Mouse (Mus musculus) kidney, adult 18-20 months (tissue): Measurements from ENCODE around the gene Snrpd2.

Experiments used
- DNase-seq: peaks from one replicate; pipeline ENCODE4 v3.0.0; 2021

Snrpd2 gene

GRCm38 (mm10) chr7:19179173-19179572 lies 29.7 kb downstream of the Snrpd2 start:
- DNase-seq = peak; percentile 66

DNA sequence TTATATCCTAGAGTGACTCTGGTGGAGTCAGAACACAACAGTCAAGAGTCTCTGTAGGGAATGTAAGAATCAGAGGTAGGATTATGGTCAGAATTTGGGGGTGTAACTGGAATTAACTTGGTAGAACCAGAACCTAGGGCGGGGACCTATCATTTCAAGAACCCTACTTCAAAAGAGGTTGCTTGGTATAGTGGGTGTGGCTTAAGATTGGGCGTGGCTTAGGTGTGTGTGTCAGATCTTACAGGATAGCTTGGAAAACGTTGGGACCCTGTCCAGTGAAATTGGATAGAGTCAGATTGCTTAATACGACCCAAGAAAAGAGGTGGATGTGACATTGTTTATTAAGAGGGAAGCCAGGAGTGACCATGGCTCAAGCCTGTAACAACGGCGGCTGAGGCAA lies 30.4 kb downstream of the Snrpd2 start:
- DNase-seq = no peak

GRCm38 (mm10) chr7:19180862-19181429 lies 31.4 kb downstream of the Snrpd2 start:
- peak; percentile 58 for DNase-seq

- DNase-seq = no peak
Measured at GRCm38 (mm10) chr7:19184250-19184649, 34.7 kb downstream of the Snrpd2 start.

- DNase-seq = peak; percentile 41
Measured at GRCm38 (mm10) chr7:19184758-19185157, 35.2 kb downstream of the Snrpd2 start.

DNA sequence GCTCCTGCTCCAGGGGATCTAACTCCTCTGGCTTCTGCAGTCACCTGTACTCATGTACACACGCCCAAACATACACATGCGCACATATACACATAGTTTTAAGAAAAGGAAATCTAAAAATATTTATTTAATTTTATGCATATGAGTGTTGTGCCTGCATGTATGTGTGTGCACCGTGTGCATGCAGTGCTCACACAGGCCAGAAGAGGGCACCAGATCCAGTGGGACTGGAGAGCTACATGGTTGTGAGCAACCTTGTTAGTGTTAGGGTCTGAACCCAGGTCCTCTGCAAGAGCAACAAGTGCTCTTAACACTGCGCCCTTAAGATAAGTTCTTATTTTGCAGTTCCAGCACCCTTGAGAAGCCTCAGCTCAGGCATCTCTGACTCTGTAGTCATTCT lies 45.2 kb downstream of the Snrpd2 start:
- no peak for DNase-seq

DNA sequence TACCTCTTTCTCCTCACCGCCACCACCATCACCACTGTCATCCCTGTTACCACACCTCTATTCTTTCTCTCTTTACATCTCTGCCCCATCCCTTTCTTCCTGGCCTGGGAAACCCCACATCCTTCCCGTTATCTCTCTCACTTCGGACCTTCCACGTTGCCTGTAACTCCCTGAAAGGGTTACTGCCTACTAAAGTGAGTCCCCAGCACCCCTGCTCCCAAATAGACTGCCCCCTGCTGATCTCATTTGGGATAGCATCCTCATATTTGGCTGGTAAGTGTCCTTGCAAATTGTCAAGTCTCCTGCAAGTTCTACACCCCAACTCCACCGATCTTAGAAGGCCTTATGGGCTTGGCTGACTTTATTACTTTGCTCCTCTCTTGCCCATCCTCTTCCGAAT lies 47.2 kb downstream of the Snrpd2 start:
- no peak for DNase-seq

DNA sequence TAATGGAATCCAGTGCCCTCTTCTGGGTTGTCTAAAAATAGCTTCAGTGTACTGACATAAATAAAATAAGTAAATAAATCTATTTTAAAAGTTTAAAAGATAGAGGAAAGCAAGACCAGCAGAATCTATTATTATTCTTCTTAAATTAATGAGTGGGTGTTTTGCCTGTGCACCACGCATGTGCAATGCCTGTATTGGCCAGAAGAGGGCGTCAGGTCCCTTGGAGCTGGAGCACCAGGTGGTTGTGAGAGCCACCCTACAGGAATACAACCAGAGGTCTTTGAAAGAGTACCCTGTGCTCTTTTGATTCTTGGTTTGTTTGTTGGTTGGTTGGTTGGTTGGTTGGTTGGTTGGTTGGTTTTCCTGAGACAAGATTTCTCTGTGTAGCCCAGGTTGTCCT lies 48.5 kb downstream of the Snrpd2 start:
- no peak for DNase-seq

DNA sequence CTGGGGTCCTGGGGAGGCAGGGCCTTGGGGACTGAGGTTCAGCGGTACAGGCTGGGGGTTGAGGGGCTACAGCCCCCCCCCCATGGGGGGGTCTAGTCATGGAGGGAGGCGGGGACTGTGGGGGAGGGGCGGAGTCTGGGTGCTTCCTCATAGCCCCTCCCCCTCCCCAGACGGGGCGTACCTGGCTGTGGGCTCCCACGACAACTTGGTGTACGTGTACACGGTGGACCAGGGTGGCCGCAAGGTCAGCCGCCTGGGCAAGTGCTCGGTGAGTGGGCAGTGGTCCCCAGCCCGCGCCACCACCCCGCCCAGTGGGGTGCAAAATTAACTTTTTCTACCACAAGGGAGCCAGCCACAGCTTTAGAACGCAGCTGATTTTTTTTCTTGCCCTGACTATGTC lies 52.1 kb downstream of the Snrpd2 start:
- no peak for DNase-seq

DNA sequence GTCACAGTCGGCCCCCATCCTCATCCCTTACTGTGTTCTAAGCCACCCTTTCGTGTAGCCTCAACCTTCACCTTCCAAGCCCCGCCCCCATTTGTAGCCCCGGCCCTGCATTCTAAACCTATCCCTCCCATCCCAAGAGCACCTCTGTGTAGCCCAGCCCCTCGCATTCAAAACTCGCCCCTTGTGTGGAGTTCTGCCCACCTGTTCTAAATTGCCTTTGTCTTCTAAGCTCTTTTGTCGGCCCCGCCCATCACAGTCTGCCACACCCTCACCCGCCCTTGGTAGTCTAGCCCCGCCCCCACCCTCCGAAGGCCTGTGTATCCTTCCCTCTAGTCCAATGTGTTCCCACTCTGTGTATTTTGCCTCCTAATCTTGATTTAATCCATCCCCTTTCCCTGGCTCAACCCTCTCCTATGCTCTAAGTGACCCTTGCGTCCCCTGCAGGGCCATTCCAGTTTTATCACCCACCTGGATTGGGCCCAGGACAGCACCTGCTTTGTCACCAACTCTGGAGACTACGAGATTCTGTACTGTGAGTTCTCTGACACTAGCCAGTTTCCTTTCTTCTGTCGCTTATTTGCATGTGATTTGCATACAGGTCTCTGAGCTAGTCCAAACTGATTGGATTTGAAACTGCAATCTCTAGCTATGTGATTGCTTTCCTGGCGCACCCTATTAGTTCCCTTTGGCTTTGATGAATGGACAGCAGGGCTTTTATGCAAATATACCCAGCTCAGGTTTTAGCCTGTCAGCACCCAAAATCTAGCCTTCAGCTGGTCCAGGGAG lies 52.7 kb downstream of the Snrpd2 start:
- no peak for DNase-seq
